Mouse (Mus musculus) megakaryocyte, embryonic 14.5 days (primary cell): ENCODE data around the gene Itga9. TPM values are rescaled to one million over a fixed set of nuclear protein-coding genes. Genes with fewer than 3 reads are reported as not detected.
A peak's percentile ranks its signal among the peaks of the same experiment; 100 is the strongest.

Source experiments
- H3K27me3 ChIP-seq: replicated peaks from 2 replicates; pipeline ENCODE3; 2012; ENCODE audit warnings: inconsistent platforms
- H3K36me3 ChIP-seq: replicated peaks from 2 replicates; pipeline ENCODE3; 2012; ENCODE audit warnings: low read length, inconsistent platforms, mixed read lengths
- H3K4me1 ChIP-seq: 2 replicates; pipeline ENCODE4 v1.6.1; 2012; ENCODE audit warnings: inconsistent platforms
- H3K4me3 ChIP-seq: replicated peaks from 2 replicates; pipeline ENCODE3; 2012; ENCODE audit warnings: moderate library complexity, mild to moderate bottlenecking, inconsistent platforms
- H3K9me3 ChIP-seq: 2 replicates; pipeline ENCODE4 v1.6.1; 2012; ENCODE audit warnings: inconsistent platforms
- FLI1 ChIP-seq: IDR thresholded peaks from 2 replicates; pipeline ENCODE4 v1.6.1; 2012; ENCODE audit warnings: low read length, inconsistent platforms, mixed read lengths
- GATA1 ChIP-seq: IDR thresholded peaks from 3 replicates; pipeline ENCODE4 v1.6.1; 2012; ENCODE audit warnings: mixed read lengths, low read length, inconsistent platforms, borderline replicate concordance
- polyA plus RNA-seq: library from polyadenylated mRNA; stranded (reverse); fragments of >175 nt; gene quantifications from 2 replicates; pipeline ENCODE4 v1.2.3, GENCODE M21; 2012; ENCODE audit warnings: low replicate concordance; ENCODE audit not compliant: insufficient read depth

Itga9 gene
- polyA plus RNA-seq, 1 experiment, result 0.30 TPM

- peaks cover 6% of the 10 kb centered on the region; the same call in 1 of the 2 replicates for H3K9me3 ChIP-seq
- H3K4me3 ChIP-seq, result no peak overlapping the region
- H3K4me1 ChIP-seq, result peaks cover 62% of the 10 kb centered on the region
- H3K27me3 ChIP-seq, result peaks cover 67% of the 10 kb centered on the region
- no peak for TF ChIP-seq FLI1
- no peak for TF ChIP-seq GATA1
- H3K36me3 ChIP-seq, result no peaks in the 10 kb centered on the region
Observed at GRCm38 (mm10) chr9:118681506-118681905, 75.0 kb downstream of the Itga9 start.

GRCm38 (mm10) chr9:118682154-118682553 is 75.7 kb downstream of the Itga9 start:
- no peak for TF ChIP-seq FLI1
- TF ChIP-seq GATA1, result no peak
- Histone ChIP-seq H3K4me1 (peaks cover 62% of the 10 kb centered on the region), H3K9me3 (peaks cover 6% of the 10 kb centered on the region; the same call in 1 of the 2 replicates), H3K36me3 (no peaks in the 10 kb centered on the region), H3K27me3 (peaks cover 60% of the 10 kb centered on the region), H3K4me3 (no peak overlapping the region)

GRCm38 (mm10) chr9:118683507-118683906 is 77.0 kb downstream of the Itga9 start:
- Histone ChIP-seq H3K9me3 (peaks cover 6% of the 10 kb centered on the region; the same call in 1 of the 2 replicates), H3K36me3 (no peaks in the 10 kb centered on the region), H3K4me3 (no peak overlapping the region), H3K4me1 (peaks cover 60% of the 10 kb centered on the region), H3K27me3 (peaks cover 52% of the 10 kb centered on the region)
- TF ChIP-seq GATA1 (no peak), FLI1 (no peak)

GRCm38 (mm10) chr9:118684343-118684742 is 77.9 kb downstream of the Itga9 start:
- peaks cover 6% of the 10 kb centered on the region; the same call in 1 of the 2 replicates for H3K9me3 ChIP-seq
- no peak overlapping the region for H3K4me3 ChIP-seq
- TF ChIP-seq FLI1, result no peak
- no peak for TF ChIP-seq GATA1
- peaks cover 51% of the 10 kb centered on the region for H3K27me3 ChIP-seq
- no peaks in the 10 kb centered on the region for H3K36me3 ChIP-seq
- peaks cover 60% of the 10 kb centered on the region for H3K4me1 ChIP-seq

- Histone ChIP-seq H3K4me3 (peak overlapping the region; percentile 13), H3K36me3 (no peaks in the 10 kb centered on the region), H3K27me3 (peaks cover 47% of the 10 kb centered on the region), H3K9me3 (peaks cover 6% of the 10 kb centered on the region; the same call in 1 of the 2 replicates), H3K4me1 (peaks cover 59% of the 10 kb centered on the region)
- TF ChIP-seq GATA1 (no peak), FLI1 (no peak)
Observed at GRCm38 (mm10) chr9:118686166-118686961, 79.9 kb downstream of the Itga9 start.

- Histone ChIP-seq H3K9me3 (peaks cover 6% of the 10 kb centered on the region; the same call in 1 of the 2 replicates), H3K27me3 (peaks cover 47% of the 10 kb centered on the region), H3K4me1 (peaks cover 43% of the 10 kb centered on the region), H3K4me3 (no peak overlapping the region), H3K36me3 (no peaks in the 10 kb centered on the region)
- no peak for TF ChIP-seq GATA1
- no peak for TF ChIP-seq FLI1
Observed at GRCm38 (mm10) chr9:118688248-118688647, 81.8 kb downstream of the Itga9 start.

GRCm38 (mm10) chr9:118688921-118689451 is 82.5 kb downstream of the Itga9 start:
- Histone ChIP-seq H3K4me3 (no peak overlapping the region), H3K4me1 (peaks cover 41% of the 10 kb centered on the region), H3K27me3 (peaks cover 50% of the 10 kb centered on the region), H3K9me3 (peaks cover 6% of the 10 kb centered on the region; the same call in 1 of the 2 replicates), H3K36me3 (no peaks in the 10 kb centered on the region)
- TF ChIP-seq FLI1, result no peak
- no peak for TF ChIP-seq GATA1

GRCm38 (mm10) chr9:118693256-118693655 is 86.8 kb downstream of the Itga9 start:
- H3K4me1 ChIP-seq, result peaks cover 8% of the 10 kb centered on the region
- TF ChIP-seq FLI1 (no peak), GATA1 (no peak)
- no peaks in the 10 kb centered on the region for H3K9me3 ChIP-seq

GRCm38 (mm10) chr9:118694420-118694825 is 87.9 kb downstream of the Itga9 start:
- Histone ChIP-seq H3K27me3 (peaks cover 58% of the 10 kb centered on the region), H3K36me3 (no peaks in the 10 kb centered on the region), H3K4me1 (peaks cover 8% of the 10 kb centered on the region), H3K4me3 (no peak overlapping the region), H3K9me3 (no peaks in the 10 kb centered on the region)
- TF ChIP-seq GATA1 (no peak), FLI1 (no peak)

More at GRCm38 (mm10) chr9:118693256-118693655, 86.8 kb downstream of the Itga9 start:
- no peaks in the 10 kb centered on the region for H3K36me3 ChIP-seq
- no peak overlapping the region for H3K4me3 ChIP-seq
- H3K27me3 ChIP-seq, result peaks cover 53% of the 10 kb centered on the region

GRCm38 (mm10) chr9:118698191-118698590 is 91.7 kb downstream of the Itga9 start:
- H3K4me3 ChIP-seq, result no peak overlapping the region
- peaks cover 20% of the 10 kb centered on the region for H3K4me1 ChIP-seq
- H3K36me3 ChIP-seq, result no peaks in the 10 kb centered on the region
- TF ChIP-seq GATA1 (no peak), FLI1 (no peak)
- no peaks in the 10 kb centered on the region for H3K9me3 ChIP-seq
- peaks cover 56% of the 10 kb centered on the region for H3K27me3 ChIP-seq
